Mouse (Mus musculus): ENCODE results near the gene Ahcyl2.

- TF ChIP-seq CTCF (IDR thresholded peaks at IDR 0.05; ENCODE audit: borderline replicate concordance, insufficient read depth, low read length), result no peak
- TF ChIP-seq POLR2A (IDR thresholded peaks at IDR 0.05; ENCODE audit: low read depth, low read length), result no peak
Observed at GRCm38 (mm10) chr6:29774161-29774560, 6.3 kb downstream of the Ahcyl2 start.
